Mouse (Mus musculus) erythroid progenitor cell, adult 5-6 weeks (primary cell): ENCODE results near the gene Olfr297. TPM values are rescaled to one million over a fixed set of nuclear protein-coding genes. Genes with fewer than 3 reads are reported as not detected.

Source experiments
- ATAC-seq: replicated peaks from 2 replicates; pipeline ENCODE4 v1.8.0; 2016; ENCODE audit warnings: moderate number of reproducible peaks, mild to moderate bottlenecking, moderate TSS enrichment, inconsistent platforms; ENCODE audit not compliant: poor library complexity, low FRiP score, severe bottlenecking
- total RNA-seq, 2 experiments: library from RNA; stranded (forward) in 1 of 2; stranded (reverse) in 1 of 2; fragments of 150-400 nt in 1 of 2; fragments of 186-747, 209-891 nt in 1 of 2; gene quantifications; 2 replicates each; pipeline versions ENCODE4 v1.2.3 to v1.2.4; 2015 to 2017; ENCODE audit warnings: low replicate concordance in 2 of 2

Gene Olfr297
- total RNA-seq (2015; ENCODE audit: low replicate concordance) (not detected in 2 replicates), total RNA-seq (2017; ENCODE audit: low replicate concordance) (not detected in 2 replicates)

GRCm38 (mm10) chr7:86519668-86520067, at the start of gene Olfr297:
Gene Olfr297, plus strand, starts transcription at chr7:86519968.
- no peak for ATAC-seq

- ATAC-seq = no peak
Observed at GRCm38 (mm10) chr7:86492384-86492783, 27.4 kb upstream of the Olfr297 start, which contains the start of gene Olfr298. Gene Olfr298, minus strand, starts transcription at chr7:86492484.

Other genes starting within 250 kb of the Olfr297 start
- gene Olfr310, start 242.8 kb upstream of the Olfr297 start, total RNA-seq (2015; ENCODE audit: low replicate concordance) = not detected in 2 replicates
- gene Olfr310, start 242.8 kb upstream of the Olfr297 start, total RNA-seq (2017; ENCODE audit: low replicate concordance) = not detected in 2 replicates
- gene Olfr309, start 206.3 kb upstream of the Olfr297 start, total RNA-seq (2015; ENCODE audit: low replicate concordance) = not detected in 2 replicates
- not detected in 2 replicates for gene Olfr309, start 206.3 kb upstream of the Olfr297 start, total RNA-seq (2017; ENCODE audit: low replicate concordance)
- not detected in 2 replicates for gene Olfr308, start 194.3 kb upstream of the Olfr297 start, total RNA-seq (2015; ENCODE audit: low replicate concordance)
- not detected in 2 replicates for gene Olfr308, start 194.3 kb upstream of the Olfr297 start, total RNA-seq (2017; ENCODE audit: low replicate concordance)
- not detected in 2 replicates for gene Olfr307, start 182.4 kb upstream of the Olfr297 start, total RNA-seq (2015; ENCODE audit: low replicate concordance)
- gene Olfr307, start 182.4 kb upstream of the Olfr297 start, total RNA-seq (2017; ENCODE audit: low replicate concordance) = not detected in 2 replicates
- gene Olfr305, start 153.0 kb upstream of the Olfr297 start, total RNA-seq (2015; ENCODE audit: low replicate concordance) = not detected in 2 replicates
- gene Olfr305, start 153.0 kb upstream of the Olfr297 start, total RNA-seq (2017; ENCODE audit: low replicate concordance) = not detected in 2 replicates
- gene Olfr304, start 133.3 kb upstream of the Olfr297 start, total RNA-seq (2015; ENCODE audit: low replicate concordance) = not detected in 2 replicates
- gene Olfr304, start 133.3 kb upstream of the Olfr297 start, total RNA-seq (2017; ENCODE audit: low replicate concordance) = not detected in 2 replicates
- gene Olfr303, start 122.2 kb upstream of the Olfr297 start, total RNA-seq (2015; ENCODE audit: low replicate concordance) = not detected in 2 replicates
- gene Olfr303, start 122.2 kb upstream of the Olfr297 start, total RNA-seq (2017; ENCODE audit: low replicate concordance) = not detected in 2 replicates
- gene Olfr301, start 116.1 kb upstream of the Olfr297 start, total RNA-seq (2015; ENCODE audit: low replicate concordance) = not detected in 2 replicates
- gene Olfr301, start 116.1 kb upstream of the Olfr297 start, total RNA-seq (2017; ENCODE audit: low replicate concordance) = not detected in 2 replicates
- not detected in 2 replicates for gene Olfr299, start 60.0 kb upstream of the Olfr297 start, total RNA-seq (2015; ENCODE audit: low replicate concordance)
- gene Olfr299, start 60.0 kb upstream of the Olfr297 start, total RNA-seq (2017; ENCODE audit: low replicate concordance) = not detected in 2 replicates
- not detected in 2 replicates for gene Olfr298, start 27.5 kb upstream of the Olfr297 start, total RNA-seq (2015; ENCODE audit: low replicate concordance)
- not detected in 2 replicates for gene Olfr298, start 27.5 kb upstream of the Olfr297 start, total RNA-seq (2017; ENCODE audit: low replicate concordance)
- gene Olfr295, start 63.9 kb downstream of the Olfr297 start, total RNA-seq (2015; ENCODE audit: low replicate concordance) = not detected in 2 replicates
- gene Olfr295, start 63.9 kb downstream of the Olfr297 start, total RNA-seq (2017; ENCODE audit: low replicate concordance) = not detected in 2 replicates
- not detected in 2 replicates for gene Olfr294, start 96.7 kb downstream of the Olfr297 start, total RNA-seq (2015; ENCODE audit: low replicate concordance)
- not detected in 2 replicates for gene Olfr294, start 96.7 kb downstream of the Olfr297 start, total RNA-seq (2017; ENCODE audit: low replicate concordance)
- not detected in 2 replicates for gene Olfr293, start 129.1 kb downstream of the Olfr297 start, total RNA-seq (2015; ENCODE audit: low replicate concordance)
- not detected in 2 replicates for gene Olfr293, start 129.1 kb downstream of the Olfr297 start, total RNA-seq (2017; ENCODE audit: low replicate concordance)
- gene Olfr292, start 168.4 kb downstream of the Olfr297 start, total RNA-seq (2015; ENCODE audit: low replicate concordance) = not detected in 2 replicates
- not detected in 2 replicates for gene Olfr292, start 168.4 kb downstream of the Olfr297 start, total RNA-seq (2017; ENCODE audit: low replicate concordance)